Mouse (Mus musculus): ENCODE data around the gene Gm6034. TPM values are rescaled to one million over a fixed set of nuclear protein-coding genes. Genes with fewer than 3 reads are reported as not detected.
"Not testable (repeated sequence)": the region's sequence is repeated elsewhere in the genome, so short reads cannot be mapped to it uniquely, and the experiment has no call there.

Gm6034 gene
- polyA plus RNA-seq, 1 experiment from 2014 or later = not detected

- not testable (repeated sequence) for H3K4me2 ChIP-seq (replicated peaks; ENCODE audit: low read depth, low read length); H3K4me1 ChIP-seq (ENCODE audit: control insufficient read depth, insufficient read depth, low read length); H3K36me3 ChIP-seq (ENCODE audit: control insufficient read depth, insufficient read depth, low read length); H3K9ac ChIP-seq (replicated peaks; ENCODE audit: low read depth, low read length); ATAC-seq (ENCODE audit: insufficient number of reproducible peaks, insufficient read depth, low FRiP score, low read depth); H3K4me3 ChIP-seq (ENCODE audit: low read depth, low read length); H3K9me3 ChIP-seq (ENCODE audit: control insufficient read depth, low read depth, low read length); H3K27me3 ChIP-seq (ENCODE audit: control insufficient read depth, insufficient read depth, low read length); H3K27ac ChIP-seq (ENCODE audit: low read length)
- WGBS = 64% methylated on average over 2 of the region's 2 CpGs
Observed at GRCm38 (mm10) chr17:36099603-36100002, 56.8 kb downstream of the Gm6034 start.

GRCm38 (mm10) chr17:36102091-36102490 is 59.3 kb downstream of the Gm6034 start:
- not testable (repeated sequence) for H3K27ac ChIP-seq (ENCODE audit: low read length); H3K4me1 ChIP-seq (ENCODE audit: control insufficient read depth, insufficient read depth, low read length); ATAC-seq (ENCODE audit: insufficient number of reproducible peaks, insufficient read depth, low FRiP score, low read depth); H3K36me3 ChIP-seq (ENCODE audit: control insufficient read depth, insufficient read depth, low read length); H3K27me3 ChIP-seq (ENCODE audit: control insufficient read depth, insufficient read depth, low read length); H3K9ac ChIP-seq (replicated peaks; ENCODE audit: low read depth, low read length); H3K9me3 ChIP-seq (ENCODE audit: control insufficient read depth, low read depth, low read length); H3K4me3 ChIP-seq (ENCODE audit: low read depth, low read length); H3K4me2 ChIP-seq (replicated peaks; ENCODE audit: low read depth, low read length)
- 94% methylated on average over 11 of the region's 12 CpGs for WGBS

Other genes with a start within 250 kb of the Gm6034 start
- 3.7 and 5.4 TPM in 2 replicates for gene Ier3, start 221.3 kb upstream of the Gm6034 start, polyA plus RNA-seq (2014; fragmentation: Nextera tagmentation; extraction: Ambion mirVana)
- 42.8 and 44.2 TPM in 2 replicates for gene Flot1, start 219.7 kb upstream of the Gm6034 start, polyA plus RNA-seq (2014; fragmentation: Nextera tagmentation; extraction: Ambion mirVana)
- gene Tubb5, start 204.7 kb upstream of the Gm6034 start, polyA plus RNA-seq (2014; fragmentation: Nextera tagmentation; extraction: Ambion mirVana) = 932 and 983 TPM in 2 replicates
- 18.7 and 19.2 TPM in 2 replicates for gene Mdc1, start 201.4 kb upstream of the Gm6034 start, polyA plus RNA-seq (2014; fragmentation: Nextera tagmentation; extraction: Ambion mirVana)
- 65.3 and 67.1 TPM in 2 replicates for gene Nrm, start 181.6 kb upstream of the Gm6034 start, polyA plus RNA-seq (2014; fragmentation: Nextera tagmentation; extraction: Ambion mirVana)
- gene Ppp1r18, start 177.4 kb upstream of the Gm6034 start, polyA plus RNA-seq (2014; fragmentation: Nextera tagmentation; extraction: Ambion mirVana) = 18.8 and 20.1 TPM in 2 replicates
- 34.0 and 38.0 TPM in 2 replicates for gene Dhx16, start 163.1 kb upstream of the Gm6034 start, polyA plus RNA-seq (2014; fragmentation: Nextera tagmentation; extraction: Ambion mirVana)
- gene 2310061I04Rik, start 145.5 kb upstream of the Gm6034 start, polyA plus RNA-seq (2014; fragmentation: Nextera tagmentation; extraction: Ambion mirVana) = 26.7 and 29.8 TPM in 2 replicates
- gene Atat1, start 132.9 kb upstream of the Gm6034 start, polyA plus RNA-seq (2014; fragmentation: Nextera tagmentation; extraction: Ambion mirVana) = 84.1 and 98.6 TPM in 2 replicates
- 72.2 and 83.6 TPM in 2 replicates for gene Mrps18b, start 126.6 kb upstream of the Gm6034 start, polyA plus RNA-seq (2014; fragmentation: Nextera tagmentation; extraction: Ambion mirVana)
- 32.6 and 35.4 TPM in 2 replicates for gene Ppp1r10, start 126.5 kb upstream of the Gm6034 start, polyA plus RNA-seq (2014; fragmentation: Nextera tagmentation; extraction: Ambion mirVana)
- gene Abcf1, start 73.2 kb upstream of the Gm6034 start, polyA plus RNA-seq (2014; fragmentation: Nextera tagmentation; extraction: Ambion mirVana) = 88.0 and 92.7 TPM in 2 replicates
- 37.6 and 39.4 TPM in 2 replicates for gene Gnl1, start 63.1 kb upstream of the Gm6034 start, polyA plus RNA-seq (2014; fragmentation: Nextera tagmentation; extraction: Ambion mirVana)
- 26.9 and 30.6 TPM in 2 replicates for gene Prr3, start 62.7 kb upstream of the Gm6034 start, polyA plus RNA-seq (2014; fragmentation: Nextera tagmentation; extraction: Ambion mirVana)
- gene H2-T24, start 22.4 kb upstream of the Gm6034 start, polyA plus RNA-seq (2014; fragmentation: Nextera tagmentation; extraction: Ambion mirVana) = 3.3 and 5.3 TPM in 2 replicates
- 8.4 and 10.6 TPM in 2 replicates for gene H2-T23, start 10.1 kb upstream of the Gm6034 start, polyA plus RNA-seq (2014; fragmentation: Nextera tagmentation; extraction: Ambion mirVana)
- gene H2-T22, start 214 bp upstream of the Gm6034 start, polyA plus RNA-seq (2014; fragmentation: Nextera tagmentation; extraction: Ambion mirVana) = 19.3 and 21.8 TPM in 2 replicates
- gene Gm11127, start 15.4 kb downstream of the Gm6034 start, polyA plus RNA-seq (2014; fragmentation: Nextera tagmentation; extraction: Ambion mirVana) = not detected in 2 replicates
- not detected in 2 replicates for gene Gm19684, start 78.7 kb downstream of the Gm6034 start, polyA plus RNA-seq (2014; fragmentation: Nextera tagmentation; extraction: Ambion mirVana)
- gene Gm7030, start 86.5 kb downstream of the Gm6034 start, polyA plus RNA-seq (2014; fragmentation: Nextera tagmentation; extraction: Ambion mirVana) = not detected in 2 replicates
- 2.0 and 3.0 TPM in 2 replicates for gene Gm8909, start 125.6 kb downstream of the Gm6034 start, polyA plus RNA-seq (2014; fragmentation: Nextera tagmentation; extraction: Ambion mirVana)
- gene H2-T3, start 147.3 kb downstream of the Gm6034 start, polyA plus RNA-seq (2014; fragmentation: Nextera tagmentation; extraction: Ambion mirVana) = not detected in 2 replicates
- gene Rpp21, start 215.1 kb downstream of the Gm6034 start, polyA plus RNA-seq (2014; fragmentation: Nextera tagmentation; extraction: Ambion mirVana) = 133 and 167 TPM in 2 replicates
- gene Trim39, start 229.3 kb downstream of the Gm6034 start, polyA plus RNA-seq (2014; fragmentation: Nextera tagmentation; extraction: Ambion mirVana) = 16.3 and 16.4 TPM in 2 replicates
- 0.22 and 0.30 TPM in 2 replicates for gene H2-M10.2, start 243.5 kb downstream of the Gm6034 start, polyA plus RNA-seq (2014; fragmentation: Nextera tagmentation; extraction: Ambion mirVana)

Data from stomach, embryonic 14.5 days (tissue).